Mouse (Mus musculus) limb, embryonic 11.5 days (tissue): Measurements from ENCODE around the gene Acox2. TPM values are rescaled to one million over a fixed set of nuclear protein-coding genes. Genes with fewer than 3 reads are reported as not detected.

Experiments
- ATAC-seq: fragments of 200-750 bp; cut with Nextera tagmentation; 2 replicates; pipeline ENCODE4 v1.8.0; 2017; ENCODE audit warnings: low read depth; ENCODE audit not compliant: insufficient number of reproducible peaks, low FRiP score, low TSS enrichment
- DNase-seq: peaks from one replicate; pipeline ENCODE4 v3.0.0-alpha.2; 2015; ENCODE audit warnings: low spot score
- H3K27ac ChIP-seq: fragments of 300-500 bp; sonication (generic); replicated peaks from 2 replicates; pipeline ENCODE4 v1.5.1; 2014; ENCODE audit warnings: low read depth, mild to moderate bottlenecking, low read length
- H3K27me3 ChIP-seq: fragments of 300-500 bp; sonication (generic); 2 replicates; pipeline ENCODE4 v1.6.1; 2014; ENCODE audit warnings: mild to moderate bottlenecking, low read length, mixed read lengths; ENCODE audit not compliant: control insufficient read depth, insufficient read depth
- H3K36me3 ChIP-seq: fragments of 300-500 bp; sonication (generic); 2 replicates; pipeline ENCODE4 v1.6.1; 2014; ENCODE audit warnings: mild to moderate bottlenecking, low read length, moderate library complexity, mixed read lengths; ENCODE audit not compliant: control insufficient read depth, insufficient read depth
- H3K4me1 ChIP-seq: fragments of 300-500 bp; sonication (generic); 2 replicates; pipeline ENCODE4 v1.6.1; 2014; ENCODE audit warnings: low read length, mixed read lengths; ENCODE audit not compliant: control insufficient read depth, insufficient read depth
- H3K4me2 ChIP-seq: fragments of 300-500 bp; sonication (generic); 2 replicates; pipeline ENCODE4 v1.6.1; 2014; ENCODE audit warnings: low read depth, mild to moderate bottlenecking, moderate library complexity; ENCODE audit not compliant: severe bottlenecking
- H3K4me3 ChIP-seq: fragments of 300-500 bp; sonication (generic); 2 replicates; pipeline ENCODE4 v1.5.1; 2014; ENCODE audit warnings: low read depth, low read length
- H3K9ac ChIP-seq: fragments of 300-500 bp; sonication (generic); 2 replicates; pipeline ENCODE4 v1.6.1; 2014; ENCODE audit warnings: mild to moderate bottlenecking, low read length
- H3K9me3 ChIP-seq: fragments of 300-500 bp; sonication (generic); 2 replicates; pipeline ENCODE4 v1.6.1; 2016; ENCODE audit warnings: low read length; ENCODE audit not compliant: control insufficient read depth
- WGBS: fragments of 180-500 bp; shearing (Covaris S2); extraction: QIAGEN DNeasy Blood & Tissue Kit; methylation state at CpG from one replicate; pipeline ENCODE4 v1.1.7; 2014; 5-methylcytosine and 5-hydroxymethylcytosine counted together
- polyA plus RNA-seq: library from polyadenylated mRNA; unstranded; fragments of >200 nt; fragmentation: Nextera tagmentation; extraction: Ambion mirVana; gene quantifications from 2 replicates; pipeline ENCODE4 v1.2.1, GENCODE M21; 2014

Acox2 gene
- polyA plus RNA-seq, 1 experiment from 2014 or later: not detected

- 96% methylated on average over 16 of the region's 16 CpGs for WGBS
- Histone ChIP-seq H3K9me3 (no peaks in the 10 kb centered on the region), H3K27me3 (no peaks in the 10 kb centered on the region), H3K4me2 (no peak overlapping the region), H3K4me1 (peaks cover 9% of the 10 kb centered on the region), H3K27ac (no peak overlapping the region), H3K4me3 (no peak overlapping the region), H3K36me3 (no peaks in the 10 kb centered on the region), H3K9ac (no peak overlapping the region)
- DNase-seq: no peak
- no peak for ATAC-seq
Measured at GRCm38 (mm10) chr14:8222561-8222960, 36.6 kb downstream of the Acox2 start.

- Histone ChIP-seq H3K36me3 (no peaks in the 10 kb centered on the region), H3K9me3 (no peaks in the 10 kb centered on the region), H3K27ac (no peak overlapping the region), H3K27me3 (no peaks in the 10 kb centered on the region), H3K4me1 (peaks cover 9% of the 10 kb centered on the region), H3K4me3 (no peak overlapping the region), H3K4me2 (no peak overlapping the region), H3K9ac (no peak overlapping the region)
- WGBS: 94% methylated on average over 2 of the region's 2 CpGs
- no peak for DNase-seq
- no peak for ATAC-seq
Measured at GRCm38 (mm10) chr14:8220912-8221311, 38.2 kb downstream of the Acox2 start.

GRCm38 (mm10) chr14:8220306-8220705 is 38.8 kb downstream of the Acox2 start:
- Histone ChIP-seq H3K4me3 (no peak overlapping the region), H3K36me3 (no peaks in the 10 kb centered on the region), H3K9ac (no peak overlapping the region), H3K27ac (no peak overlapping the region), H3K9me3 (no peaks in the 10 kb centered on the region), H3K4me2 (no peak overlapping the region), H3K27me3 (no peaks in the 10 kb centered on the region), H3K4me1 (peaks cover 15% of the 10 kb centered on the region)
- ATAC-seq (no peak), DNase-seq (no peak)
- WGBS: 72% methylated on average over 7 of the region's 7 CpGs

- Histone ChIP-seq H3K9me3 (no peaks in the 10 kb centered on the region), H3K4me1 (peaks cover 15% of the 10 kb centered on the region), H3K4me3 (no peak overlapping the region), H3K9ac (no peak overlapping the region), H3K27me3 (no peaks in the 10 kb centered on the region), H3K4me2 (no peak overlapping the region), H3K27ac (no peak overlapping the region), H3K36me3 (no peaks in the 10 kb centered on the region)
- ATAC-seq (no peak), DNase-seq (no peak)
- WGBS: 81% methylated on average over 11 of the region's 11 CpGs
Measured at GRCm38 (mm10) chr14:8219876-8220275, 39.3 kb downstream of the Acox2 start.

- no peaks in the 10 kb centered on the region for H3K9me3 ChIP-seq
- H3K27me3 ChIP-seq: no peaks in the 10 kb centered on the region
- no peak for ATAC-seq
- DNase-seq: no peak
- H3K4me3 ChIP-seq: no peak overlapping the region
- H3K36me3 ChIP-seq: no peaks in the 10 kb centered on the region
- H3K4me2 ChIP-seq: no peak overlapping the region
- 28% methylated on average over 10 of the region's 10 CpGs for WGBS
- H3K27ac ChIP-seq: no peak overlapping the region
- H3K9ac ChIP-seq: no peak overlapping the region
- H3K4me1 ChIP-seq: peaks cover 19% of the 10 kb centered on the region
Measured at GRCm38 (mm10) chr14:8218730-8219380, 40.3 kb downstream of the Acox2 start.

GRCm38 (mm10) chr14:8218238-8218637 is 40.9 kb downstream of the Acox2 start:
- Histone ChIP-seq H3K4me3 (no peak overlapping the region), H3K9me3 (no peaks in the 10 kb centered on the region), H3K9ac (no peak overlapping the region), H3K36me3 (no peaks in the 10 kb centered on the region), H3K4me2 (no peak overlapping the region), H3K27ac (no peak overlapping the region), H3K27me3 (no peaks in the 10 kb centered on the region), H3K4me1 (peaks cover 19% of the 10 kb centered on the region)
- 67% methylated on average over 7 of the region's 7 CpGs for WGBS
- DNase-seq: no peak
- no peak for ATAC-seq

- no peaks in the 10 kb centered on the region for H3K9me3 ChIP-seq
- H3K4me3 ChIP-seq: no peak overlapping the region
- peaks cover 19% of the 10 kb centered on the region for H3K4me1 ChIP-seq
- WGBS: 73% methylated on average over 5 of the region's 5 CpGs
- no peak overlapping the region; the same call in 1 of the 2 replicates for H3K9ac ChIP-seq
- ATAC-seq: no peak
- H3K27ac ChIP-seq: no peak overlapping the region
- H3K36me3 ChIP-seq: no peaks in the 10 kb centered on the region
- H3K27me3 ChIP-seq: no peaks in the 10 kb centered on the region
- DNase-seq: no peak
- no peak overlapping the region for H3K4me2 ChIP-seq
Measured at GRCm38 (mm10) chr14:8216100-8216499, 43.1 kb downstream of the Acox2 start.

GRCm38 (mm10) chr14:8215208-8215778 is 43.9 kb downstream of the Acox2 start:
- Histone ChIP-seq H3K27me3 (no peaks in the 10 kb centered on the region), H3K4me3 (peak overlapping the region; percentile 55; the same call in 1 of the 2 replicates), H3K4me2 (peak overlapping the region; percentile 79), H3K4me1 (peaks cover 19% of the 10 kb centered on the region), H3K27ac (no peak overlapping the region), H3K36me3 (no peaks in the 10 kb centered on the region), H3K9ac (no peak overlapping the region), H3K9me3 (no peaks in the 10 kb centered on the region)
- no peak for DNase-seq
- ATAC-seq: no peak
- WGBS: 15% methylated on average over 21 of the region's 21 CpGs
